In the genomic region with DNA sequence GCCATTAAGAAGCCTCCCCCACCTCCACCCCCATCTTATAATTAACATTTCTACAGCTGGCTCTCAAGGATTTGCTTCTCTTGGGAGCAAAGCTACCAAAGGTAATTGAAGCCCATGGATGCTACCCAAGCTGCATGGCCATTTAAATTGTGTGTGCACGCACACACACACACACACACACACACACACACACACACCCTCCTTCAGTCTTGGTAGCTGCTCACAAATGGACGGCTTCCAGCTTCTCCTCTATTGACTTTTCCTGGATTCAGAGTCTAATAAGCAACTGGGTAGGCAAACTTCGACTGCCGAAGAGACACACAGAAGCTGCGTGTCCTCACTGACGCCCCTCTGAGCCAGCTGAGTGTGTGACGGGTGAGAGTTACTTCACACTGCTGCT, we compare ENCODE assay signal across 22 mouse cellular contexts. TPM values are rescaled to one million over a fixed set of nuclear protein-coding genes. Genes with fewer than 3 reads are reported as not detected.
DNase-seq lines count a peak whose midpoint lies in the region; ATAC-seq and TF ChIP-seq lines count a peak whose summit lies in the region.
"Had no signal": no experiment of that assay in that cellular context is flagged by ENCODE, and none has a peak within 500 bp of the region (broad histone marks: within the 10 kb centered on the region; RNA-seq: fewer than 3 reads in every experiment).

No protein-coding gene starts in this region.

- no peak for TF ChIP-seq CTCF in brain, embryonic 14.5 days (IDR thresholded peaks at IDR 0.05; ENCODE audit: borderline replicate concordance, extremely low read depth, insufficient read depth, insufficient read length)

- no peaks in the 10 kb centered on the region for H3K4me1 ChIP-seq in hindbrain, embryonic 15.5 days (replicated peaks)
- no peaks in the 10 kb centered on the region for H3K4me1 ChIP-seq in hindbrain, embryonic 10.5 days (replicated peaks)
- no peaks in the 10 kb centered on the region for H3K4me1 ChIP-seq in midbrain, embryonic 14.5 days (ENCODE audit: control insufficient read depth, insufficient read depth, low read length)
- H3K4me1 ChIP-seq in midbrain, embryonic 16.5 days (ENCODE audit: control insufficient read depth, insufficient read depth, low read length), result 0 out of 2 replicates have a peak, but pooled peaks cover 2% of the 10 kb centered on the region
- H3K4me1 ChIP-seq: embryonic facial prominence, embryonic 10.5 days had no signal

- H3K27ac ChIP-seq in hindbrain, embryonic 15.5 days (replicated peaks), result no peak overlapping the region
- H3K27ac ChIP-seq in hindbrain, embryonic 10.5 days, result no peak overlapping the region
- no peak overlapping the region for H3K27ac ChIP-seq in midbrain, embryonic 14.5 days (replicated peaks; ENCODE audit: low read depth, low read length)
- H3K27ac ChIP-seq in midbrain, embryonic 16.5 days (ENCODE audit: low read length), result no peak overlapping the region
- H3K27ac ChIP-seq: embryonic facial prominence, embryonic 10.5 days; forebrain, embryonic 13.5 days; heart, embryonic 13.5 days had no signal

- H3K27me3 ChIP-seq in hindbrain, embryonic 15.5 days, result no peaks in the 10 kb centered on the region
- no peaks in the 10 kb centered on the region for H3K27me3 ChIP-seq in hindbrain, embryonic 10.5 days (ENCODE audit: insufficient read depth, poor library complexity, severe bottlenecking)
- no peaks in the 10 kb centered on the region for H3K27me3 ChIP-seq in midbrain, embryonic 14.5 days (ENCODE audit: control insufficient read depth, insufficient read depth, low read length)
- no peaks in the 10 kb centered on the region for H3K27me3 ChIP-seq in midbrain, embryonic 16.5 days (ENCODE audit: control insufficient read depth, insufficient read depth, low read depth, low read length)
- H3K27me3 ChIP-seq: forebrain, embryonic 13.5 days; heart, embryonic 13.5 days had no signal

- H3K9me3 ChIP-seq in hindbrain, embryonic 15.5 days, result no peaks in the 10 kb centered on the region
- no peaks in the 10 kb centered on the region for H3K9me3 ChIP-seq in hindbrain, embryonic 10.5 days
- H3K9me3 ChIP-seq in midbrain, embryonic 14.5 days (ENCODE audit: control insufficient read depth, low read length), result no peaks in the 10 kb centered on the region
- H3K9me3 ChIP-seq in midbrain, embryonic 16.5 days (replicated peaks; ENCODE audit: control insufficient read depth, low read length, poor library complexity, severe bottlenecking), result no peaks in the 10 kb centered on the region
- H3K9me3 ChIP-seq: embryonic facial prominence, embryonic 10.5 days; forebrain, embryonic 13.5 days; heart, embryonic 13.5 days had no signal

- 65% methylated on average over 7 of the region's 7 CpGs for WGBS in hindbrain, embryonic 15.5 days
- 85% methylated on average over 7 of the region's 7 CpGs for WGBS in hindbrain, embryonic 10.5 days
- WGBS in midbrain, embryonic 14.5 days, result 75% methylated on average over 7 of the region's 7 CpGs
- WGBS in midbrain, embryonic 16.5 days, result 70% methylated on average over 7 of the region's 7 CpGs

- peak; percentile 46 to 53 for DNase-seq in cerebellum, postnatal 10 days
- no peak for DNase-seq in hindbrain, embryonic 10.5 days (ENCODE audit: low spot score)
- DNase-seq in midbrain, embryonic 14.5 days, result peak; percentile 19
- peak; percentile 55 for DNase-seq in brain, embryonic 14.5 days (ENCODE audit: low read depth)
- no peak for DNase-seq in urinary bladder, adult 18-20 months (ENCODE audit: low spot score in 2 of 2)
- DNase-seq: adrenal gland, adult 8-10 months; adrenal gland, postnatal 36 days; B cell, adult 2 months; cerebellum, adult 11-12 months; cerebellum, adult 9-10 months; cerebellum, postnatal 36 days; gastrocnemius, postnatal 36 days; heart, adult 11 months; heart, postnatal 4 days had no signal

- no peak overlapping the region for H3K4me2 ChIP-seq in hindbrain, embryonic 15.5 days
- no peak overlapping the region for H3K4me2 ChIP-seq in midbrain, embryonic 14.5 days (ENCODE audit: low read length)
- H3K4me2 ChIP-seq in midbrain, embryonic 16.5 days (ENCODE audit: low read length), result no peak overlapping the region
- H3K4me2 ChIP-seq: forebrain, embryonic 13.5 days; heart, embryonic 13.5 days had no signal

- no peak for ATAC-seq in cerebellum, adult (ENCODE audit: insufficient number of reproducible peaks, low FRiP score, low TSS enrichment)
- 0 out of 2 replicates have a peak, but pooled peaks have one; percentile 33 for ATAC-seq in hindbrain, embryonic 15.5 days (ENCODE audit: low FRiP score, low read depth)
- ATAC-seq in midbrain, embryonic 14.5 days (ENCODE audit: low FRiP score, low TSS enrichment), result no peak
- ATAC-seq in midbrain, embryonic 16.5 days, result no peak
- ATAC-seq: CD4-positive, CD25-positive, alpha-beta regulatory T cell, adult 4 months; forebrain, embryonic 13.5 days had no signal

- H3K4me3 ChIP-seq in hindbrain, embryonic 15.5 days, result no peak overlapping the region
- no peak overlapping the region for H3K4me3 ChIP-seq in hindbrain, embryonic 10.5 days
- H3K4me3 ChIP-seq in midbrain, embryonic 14.5 days (replicated peaks; ENCODE audit: low read depth, low read length), result no peak overlapping the region
- H3K4me3 ChIP-seq in midbrain, embryonic 16.5 days (ENCODE audit: low read depth, low read length), result no peak overlapping the region
- H3K4me3 ChIP-seq: embryonic facial prominence, embryonic 10.5 days; forebrain, embryonic 13.5 days; heart, embryonic 13.5 days had no signal

- no peaks in the 10 kb centered on the region for H3K36me3 ChIP-seq in hindbrain, embryonic 15.5 days
- H3K36me3 ChIP-seq in hindbrain, embryonic 10.5 days, result no peaks in the 10 kb centered on the region
- no peaks in the 10 kb centered on the region for H3K36me3 ChIP-seq in midbrain, embryonic 14.5 days (ENCODE audit: control insufficient read depth, insufficient read depth, low read length)
- H3K36me3 ChIP-seq in midbrain, embryonic 16.5 days (ENCODE audit: control insufficient read depth, insufficient read depth, low read length), result no peaks in the 10 kb centered on the region
- H3K36me3 ChIP-seq: embryonic facial prominence, embryonic 10.5 days; G1E; heart, embryonic 13.5 days had no signal

- TF ChIP-seq POLR2A in brain, embryonic 14.5 days (IDR thresholded peaks at IDR 0.05; ENCODE audit: borderline replicate concordance, extremely low read depth, insufficient read depth, insufficient read length, poor library complexity, severe bottlenecking), result no peak

- no peak overlapping the region for H3K9ac ChIP-seq in hindbrain, embryonic 15.5 days
- no peak overlapping the region for H3K9ac ChIP-seq in midbrain, embryonic 14.5 days (replicated peaks; ENCODE audit: low read length)
- H3K9ac ChIP-seq in midbrain, embryonic 16.5 days (ENCODE audit: low read depth, low read length), result no peak overlapping the region
- H3K9ac ChIP-seq: forebrain, embryonic 13.5 days; heart, embryonic 13.5 days had no signal

RNA-seq across cellular contexts. Expression of gene Fry, which starts 11.7 kb away (rescaled TPM):
- 46.6 and 52.0 TPM in 2 replicates for polyA plus RNA-seq in hindbrain, embryonic 15.5 days (2015; fragmentation: Nextera tagmentation; extraction: Ambion mirVana)
- polyA plus RNA-seq in hindbrain, embryonic 10.5 days (2016; fragmentation: Nextera tagmentation; extraction: Ambion mirVana), result 4.9 and 12.5 TPM in 2 replicates
- 65.9 and 68.5 TPM in 2 replicates for polyA plus RNA-seq in midbrain, embryonic 14.5 days (2014; fragmentation: Nextera tagmentation; extraction: Ambion mirVana)
- polyA plus RNA-seq in midbrain, embryonic 16.5 days (2015; fragmentation: Nextera tagmentation; extraction: Ambion mirVana), result 60.0 and 64.1 TPM in 2 replicates
- polyA plus RNA-seq in brain, embryonic 14.5 days (2012; rRNA removed), result 38.3 and 61.6 TPM in 2 replicates

Comparison
In these comparisons a context has a peak if more than half of its experiments do, and no peak if none do; other contexts are left out.
1. DNase-seq: peak in cerebellum, postnatal 10 days (2 of 2), midbrain, embryonic 14.5 days (single experiment) and brain, embryonic 14.5 days (single experiment); none in hindbrain, embryonic 10.5 days (single experiment) and urinary bladder, adult 18-20 months (0 of 2).